Mouse (Mus musculus) erythroblast, adult 5-6 weeks (primary cell): ENCODE data around the gene AC109138.7. TPM values are rescaled to one million over a fixed set of nuclear protein-coding genes. Genes with fewer than 3 reads are reported as not detected.

ENCODE experiments used
- ATAC-seq: replicated peaks from 2 replicates; pipeline ENCODE4 v1.8.0; 2016; ENCODE audit warnings: moderate number of reproducible peaks, mild to moderate bottlenecking, moderate TSS enrichment, inconsistent platforms; ENCODE audit not compliant: poor library complexity, low FRiP score, severe bottlenecking
- total RNA-seq, 2 experiments: library from RNA; stranded (forward) in 1 of 2; stranded (reverse) in 1 of 2; fragments of 150-400 nt in 1 of 2; fragments of 200-764, 138-1000 nt in 1 of 2; gene quantifications; 2 replicates each; pipeline versions ENCODE4 v1.2.3 to v1.2.4; 2015 to 2017; ENCODE audit warnings: low replicate concordance in 2 of 2

Gene AC109138.7
- total RNA-seq (2015; ENCODE audit: low replicate concordance) (not detected in 2 replicates), total RNA-seq (2017; ENCODE audit: low replicate concordance) (not detected in 2 replicates)

DNA sequence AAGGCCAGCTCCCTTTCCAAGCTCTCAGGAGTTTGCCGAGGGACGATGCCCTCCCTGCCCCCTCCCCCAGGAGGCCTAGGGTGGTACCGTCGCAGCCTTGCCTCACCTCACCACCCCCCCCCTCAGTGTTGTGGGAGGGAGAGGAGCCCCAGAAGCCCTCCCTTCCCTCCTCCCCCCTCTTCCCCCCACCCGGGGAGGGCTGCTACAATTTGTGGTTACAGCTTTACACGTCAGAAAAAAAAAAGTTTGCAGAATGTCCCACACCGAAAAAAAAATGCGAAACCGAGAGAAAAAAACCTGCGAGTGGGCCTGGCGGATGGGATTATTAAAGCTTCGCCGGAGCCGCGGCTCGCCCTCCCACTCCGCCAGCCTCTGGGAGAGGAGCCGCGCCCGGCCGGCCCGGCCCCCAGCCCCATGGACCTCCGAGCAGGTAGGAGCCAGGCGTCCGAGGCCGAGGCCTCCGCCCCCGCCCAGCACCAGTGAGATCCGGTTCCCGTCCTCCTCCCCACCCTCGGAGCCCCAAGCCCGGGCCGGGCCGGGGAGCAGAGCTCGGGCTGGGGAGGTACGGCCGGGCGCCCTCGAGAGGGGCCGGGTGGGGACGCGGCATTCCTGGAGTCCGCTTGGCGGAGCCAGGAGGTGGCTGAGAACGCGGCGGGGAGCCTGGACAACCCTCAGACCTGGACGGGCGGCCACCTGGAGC is at the start of gene AC109138.7, which contains the start of gene Clcf1:
AC109138.7 (plus strand) TSS at position 287 of the 700 bp plus-strand sequence.
Clcf1 (plus strand) TSS at position 168 of the 700 bp plus-strand sequence.
- ATAC-seq = no peak

DNA sequence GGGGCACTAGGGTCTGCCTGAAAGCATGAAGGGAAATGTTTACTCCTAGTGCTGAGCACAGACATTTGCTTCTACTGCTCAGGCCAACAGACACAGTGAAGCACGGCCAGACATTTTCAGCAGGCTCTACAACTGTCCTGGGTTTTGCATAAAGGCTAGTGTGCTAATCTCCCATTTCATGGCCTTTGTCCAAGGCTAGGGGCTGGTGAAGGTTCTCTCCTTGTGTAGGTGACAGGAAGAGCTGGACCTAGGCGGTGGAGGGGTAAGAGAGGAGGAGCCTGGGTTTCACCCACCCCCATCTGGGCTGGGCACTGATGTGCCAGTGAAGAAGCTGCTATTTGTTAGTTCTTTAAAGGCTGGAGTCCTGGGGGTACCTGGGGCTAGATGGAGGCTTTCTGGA is 49.4 kb upstream of the AC109138.7 start:
- no peak for ATAC-seq

DNA sequence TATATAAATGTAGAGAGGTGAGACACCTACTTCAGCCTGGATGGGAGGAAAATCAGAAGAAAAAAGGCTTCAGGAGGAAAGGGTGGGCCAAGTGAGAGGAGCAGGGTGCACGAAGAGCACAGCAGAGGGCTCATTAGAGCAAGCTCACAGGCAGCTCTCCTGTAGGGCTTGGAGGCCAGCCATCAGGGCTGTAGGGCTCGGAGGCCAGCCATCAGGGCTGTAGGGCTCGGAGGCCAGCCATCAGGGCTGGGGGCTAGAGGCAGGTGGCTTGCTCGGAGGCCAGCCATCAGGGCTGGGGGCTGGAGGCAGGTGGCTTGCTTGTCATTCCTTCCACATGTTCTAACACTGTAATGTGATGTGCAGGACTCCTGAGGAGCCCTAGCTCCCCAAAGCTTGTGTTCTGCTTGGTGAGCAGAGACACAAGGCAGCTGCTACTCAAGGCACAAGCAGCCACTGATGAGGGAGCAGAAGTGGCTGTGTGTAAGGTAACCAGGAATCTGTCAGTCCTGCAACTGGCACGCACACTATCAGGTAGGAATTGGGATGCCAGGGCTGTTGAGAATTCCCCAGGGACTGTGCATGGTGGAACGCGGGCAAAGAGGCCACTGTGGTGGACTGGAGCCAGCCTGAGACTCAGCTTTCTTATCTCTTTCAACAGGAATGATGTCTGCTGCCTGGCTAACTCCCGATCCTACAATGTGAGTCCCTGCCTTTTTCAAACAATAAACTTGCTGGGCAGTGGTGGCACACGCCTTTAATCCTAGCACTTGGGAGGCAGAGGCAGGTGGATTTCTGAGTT is 47.3 kb upstream of the AC109138.7 start:
- ATAC-seq = no peak

DNA sequence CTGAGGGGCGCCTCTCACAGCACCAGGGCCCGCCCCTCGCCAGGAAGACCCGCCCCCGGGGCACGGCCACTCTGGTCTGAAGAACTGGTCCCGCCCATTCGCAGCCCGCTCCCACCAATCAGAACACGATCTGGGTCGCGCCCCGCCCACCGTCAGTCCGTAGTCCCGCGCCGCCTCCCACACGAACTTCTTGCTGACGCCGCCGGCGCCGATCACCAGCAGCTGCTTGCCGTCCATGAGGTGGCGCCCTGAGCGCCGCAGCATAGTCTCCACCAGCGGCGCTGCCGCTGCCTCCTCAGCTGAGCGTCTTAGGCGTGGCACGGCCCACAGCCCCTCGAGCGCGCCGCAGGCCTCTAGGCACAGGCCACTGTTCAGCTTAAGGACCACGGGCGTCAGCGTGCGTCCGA is 44.8 kb upstream of the AC109138.7 start:
- peak; percentile 94 for ATAC-seq

DNA sequence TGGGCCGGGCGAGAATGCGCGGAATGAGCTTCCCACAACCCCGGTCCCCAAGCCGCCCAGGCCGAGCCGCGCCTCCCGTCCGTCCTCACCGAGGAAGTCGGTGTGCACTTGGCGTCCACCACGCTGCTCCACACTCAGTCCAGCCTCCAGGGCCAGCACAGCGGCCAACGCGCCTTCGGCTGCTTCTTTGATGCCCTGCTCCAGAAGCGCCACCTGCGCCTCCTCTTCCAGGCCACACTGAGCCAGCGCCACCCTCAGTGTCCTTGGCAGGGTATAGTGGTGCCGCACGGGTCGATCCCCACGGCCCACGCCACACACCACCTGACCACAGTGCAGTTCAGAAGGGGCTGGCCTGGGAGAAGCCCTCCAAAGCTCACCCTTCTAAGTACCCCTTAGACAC is 44.3 kb upstream of the AC109138.7 start:
- ATAC-seq = no peak; the same call in 1 of the 2 replicates

DNA sequence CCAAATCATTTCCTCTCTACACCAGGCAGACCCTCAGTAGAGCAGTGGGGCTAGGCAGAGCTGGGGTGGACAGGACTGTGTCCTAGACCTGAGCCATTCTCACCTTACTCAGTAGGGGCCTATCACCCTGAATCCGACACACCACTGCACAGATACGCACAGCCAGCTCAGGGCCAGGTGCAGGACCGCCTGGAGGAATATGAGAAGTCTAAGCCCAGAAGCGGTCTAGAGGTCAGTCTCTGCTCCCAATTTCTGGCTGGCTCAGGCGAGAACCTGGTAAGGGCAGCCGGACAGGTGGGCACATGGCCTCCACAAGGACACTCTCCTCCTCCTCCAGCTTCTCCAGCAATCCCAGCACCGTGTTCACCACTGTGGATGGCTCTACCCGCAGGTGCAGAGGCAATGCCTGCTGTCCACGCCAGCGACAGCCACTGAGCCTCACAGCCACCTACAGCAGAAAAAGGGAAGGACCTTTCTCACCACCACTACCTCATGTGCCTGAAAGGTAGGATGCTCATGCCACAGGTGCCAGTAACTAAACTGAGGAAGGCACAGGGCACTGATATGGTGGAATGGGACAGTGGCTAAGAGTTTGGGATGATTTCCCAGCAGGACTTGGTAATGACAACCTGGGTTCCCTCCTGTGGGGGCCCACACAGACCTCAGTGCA is 43.3 kb upstream of the AC109138.7 start:
- no peak for ATAC-seq

DNA sequence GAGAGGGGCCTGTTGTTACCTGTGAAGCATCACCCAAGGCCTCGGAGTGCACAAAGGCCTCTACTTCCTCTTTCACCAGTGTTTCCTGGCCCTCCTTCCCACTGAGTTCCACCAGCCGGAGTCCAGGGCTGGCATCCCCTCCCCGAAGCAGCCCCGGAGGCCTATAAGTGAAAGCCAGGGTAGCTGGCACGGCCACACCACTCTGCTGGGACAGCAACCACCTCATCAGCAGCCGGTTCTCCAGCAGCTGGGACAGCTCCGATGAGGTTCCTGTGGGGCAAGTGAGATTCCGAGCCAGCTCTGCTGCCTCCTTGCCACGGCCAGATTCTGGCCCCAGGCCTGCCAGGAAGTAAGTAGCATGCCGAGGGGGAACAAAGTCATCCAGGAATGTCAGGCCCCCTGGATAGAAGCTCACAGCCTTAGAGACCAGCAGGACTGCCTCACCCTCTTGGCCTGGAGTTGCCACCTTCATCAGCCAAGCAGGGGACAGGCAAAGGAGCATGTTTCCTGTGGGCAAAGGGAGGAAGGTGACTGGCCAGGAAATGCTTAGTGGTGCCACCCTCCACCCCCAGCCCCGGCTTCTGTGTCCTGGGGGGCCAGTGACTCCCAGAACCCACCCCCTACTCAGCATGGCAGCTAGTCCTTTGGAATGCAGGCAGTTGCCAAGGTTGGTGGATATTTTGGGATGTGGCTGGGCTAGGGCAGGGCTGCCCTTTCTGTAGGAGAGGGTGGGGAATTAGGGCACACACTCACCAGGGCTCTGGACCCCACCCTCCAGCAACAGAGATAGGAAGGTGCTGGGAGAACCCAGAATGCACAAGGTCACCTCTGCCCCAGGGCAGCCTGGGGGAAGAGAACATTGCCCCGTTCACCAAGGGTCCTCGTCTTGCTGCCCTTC is 42.5 kb upstream of the AC109138.7 start:
- ATAC-seq = no peak

DNA sequence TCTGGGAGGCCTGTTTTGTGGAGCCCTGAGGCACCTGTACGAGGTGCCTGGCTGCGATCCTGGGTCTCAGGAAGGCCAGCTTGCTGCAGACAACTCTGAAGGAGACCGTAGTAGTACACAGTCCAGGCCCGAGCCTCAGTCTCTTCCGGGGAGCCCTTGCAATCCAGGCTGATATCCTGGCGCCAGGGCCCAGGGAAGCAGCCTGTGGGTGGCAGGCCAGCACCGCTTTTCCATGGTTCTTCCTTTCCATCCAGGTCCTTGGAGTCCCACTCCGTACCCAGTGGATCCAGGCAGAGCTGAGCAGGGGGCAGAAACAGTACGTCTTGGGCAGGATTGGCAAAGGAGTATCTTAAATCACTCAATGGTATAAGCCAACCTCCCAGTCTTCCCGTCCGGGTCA is 41.2 kb upstream of the AC109138.7 start:
- no peak for ATAC-seq

DNA sequence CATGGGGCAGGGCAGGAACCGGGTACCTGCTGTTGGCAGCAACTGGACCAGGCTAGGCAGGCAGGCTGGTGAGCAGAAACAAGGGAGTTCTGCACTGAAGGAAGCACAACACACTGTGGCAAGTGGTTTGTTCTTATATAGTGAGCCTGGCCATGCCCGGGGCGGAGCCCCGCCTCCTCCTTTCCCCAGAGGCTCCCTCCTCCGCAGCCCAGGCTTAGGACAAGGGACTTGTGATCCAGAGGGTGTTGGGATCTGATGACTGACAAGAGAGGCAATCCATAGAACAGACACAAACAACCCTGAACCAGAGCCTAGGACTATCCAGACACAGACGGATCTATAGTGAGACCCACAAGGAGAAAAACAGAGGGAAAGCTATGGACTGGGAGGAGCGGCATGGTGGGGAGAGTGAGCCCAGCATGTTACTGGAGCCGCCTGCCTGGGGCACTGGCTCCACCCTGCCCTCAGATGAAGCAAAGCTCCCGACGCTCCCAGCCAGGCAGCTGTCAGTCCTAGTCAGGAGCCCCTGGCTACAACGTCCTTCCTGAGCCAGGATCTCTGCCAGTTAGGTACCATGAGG is 38.7 kb upstream of the AC109138.7 start, which contains the start of gene Carns1:
Carns1 (minus strand) TSS at position 112 of the 580 bp plus-strand sequence.
- no peak for ATAC-seq

DNA sequence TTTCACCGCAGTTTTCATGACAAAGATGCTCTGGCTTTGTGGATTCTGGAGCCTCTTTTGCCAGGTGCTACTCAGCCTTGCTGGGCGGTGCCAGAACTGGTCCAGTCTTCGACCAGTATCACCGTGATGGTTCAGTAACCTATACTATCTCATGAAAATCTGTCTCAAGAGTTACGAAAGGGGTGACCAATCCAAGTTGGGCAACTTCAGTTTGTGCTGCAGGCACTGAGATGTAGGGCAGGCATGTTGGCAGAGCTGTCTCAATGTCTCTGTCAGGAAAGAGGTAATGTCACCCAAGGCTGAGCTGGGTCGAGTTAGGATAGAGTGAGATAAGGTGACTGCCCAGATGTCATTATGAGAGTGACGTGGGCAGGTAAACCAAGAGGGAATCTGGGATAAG is 33.7 kb upstream of the AC109138.7 start:
- ATAC-seq = no peak

DNA sequence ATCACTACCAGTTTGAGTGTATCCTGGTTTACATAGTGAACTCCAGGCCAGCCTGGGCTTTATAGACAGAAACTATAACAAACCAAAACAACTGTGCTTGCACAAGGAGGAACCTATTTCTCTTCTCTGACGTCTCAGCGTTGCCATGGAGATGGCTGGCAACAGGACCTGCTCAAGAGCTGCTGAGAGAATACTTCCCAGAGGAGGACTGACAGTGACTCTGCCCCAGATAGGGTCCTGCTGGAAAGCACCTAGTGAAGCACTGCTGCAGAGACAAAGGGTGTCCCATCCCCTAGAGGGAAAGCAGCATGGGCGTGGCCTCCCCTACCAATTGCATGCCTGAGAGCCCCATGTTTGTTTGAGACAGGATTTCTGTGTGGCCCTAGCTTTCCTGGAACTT is 32.3 kb upstream of the AC109138.7 start:
- no peak for ATAC-seq

DNA sequence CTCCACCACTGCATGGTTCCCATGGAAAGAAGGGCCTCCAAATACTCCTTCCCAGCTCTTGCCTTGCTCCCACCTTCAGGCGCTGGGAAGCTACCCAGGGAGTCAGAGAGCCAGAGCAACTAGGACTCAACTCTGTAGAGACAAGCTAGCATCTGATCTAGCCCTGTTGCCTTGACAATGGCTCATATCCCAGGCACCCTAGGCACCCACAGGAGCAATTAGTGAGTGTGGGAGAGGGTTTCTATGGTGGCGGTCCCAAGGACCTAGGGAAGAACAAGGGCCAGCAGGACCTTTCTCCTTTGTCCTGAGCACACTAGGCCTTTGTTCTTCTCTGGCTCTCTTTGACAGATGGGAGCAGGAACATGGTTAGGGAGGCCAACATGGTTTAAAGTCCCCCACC is 30.5 kb upstream of the AC109138.7 start:
- no peak for ATAC-seq

DNA sequence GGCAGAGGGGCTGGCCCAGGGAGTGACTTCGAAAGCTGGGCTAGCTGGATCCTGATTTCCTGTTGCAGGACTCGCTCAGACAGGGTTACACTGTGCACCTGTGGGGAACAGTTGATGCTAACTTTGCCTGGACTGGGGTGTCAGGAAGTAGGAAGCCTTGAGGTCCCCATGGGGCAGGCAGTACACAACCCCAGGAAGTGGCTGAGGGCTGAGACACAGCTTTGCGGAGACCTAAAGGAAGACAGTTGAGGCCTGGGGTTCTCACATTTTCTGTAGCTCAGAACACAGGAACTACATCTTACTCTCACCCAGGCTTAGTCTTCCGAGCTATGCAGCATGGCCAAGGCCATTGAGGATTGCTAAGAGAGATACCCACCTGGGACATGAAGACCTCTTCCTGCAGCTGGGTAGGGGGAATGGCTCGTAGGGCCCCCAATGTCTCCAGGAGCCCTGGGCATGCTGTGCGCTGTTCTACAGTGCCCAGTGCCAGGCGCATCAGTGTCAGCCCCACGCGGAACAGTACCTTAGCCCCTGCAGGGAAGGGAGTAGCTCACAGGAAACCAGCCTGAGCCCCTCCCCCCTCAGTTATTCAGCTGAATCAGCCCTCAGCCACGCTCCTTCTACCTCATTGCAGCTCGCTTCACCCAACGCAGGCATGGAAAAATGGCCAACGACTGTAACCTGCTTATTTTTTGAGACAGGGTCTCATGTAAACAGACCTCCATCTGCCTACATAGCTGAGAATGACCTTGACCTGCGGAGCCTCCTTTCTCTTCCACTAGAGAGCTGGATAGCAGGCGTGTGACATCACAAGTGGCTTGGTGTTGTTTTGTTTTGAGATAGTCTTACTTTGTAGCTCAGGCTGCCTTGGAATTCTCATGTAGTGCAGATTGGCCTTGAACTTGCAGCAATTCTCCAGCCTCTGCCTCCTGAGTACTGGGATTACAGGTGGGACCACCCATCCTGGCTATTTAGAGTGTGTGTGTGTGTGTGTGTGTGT is 28.9 kb upstream of the AC109138.7 start:
- no peak for ATAC-seq

DNA sequence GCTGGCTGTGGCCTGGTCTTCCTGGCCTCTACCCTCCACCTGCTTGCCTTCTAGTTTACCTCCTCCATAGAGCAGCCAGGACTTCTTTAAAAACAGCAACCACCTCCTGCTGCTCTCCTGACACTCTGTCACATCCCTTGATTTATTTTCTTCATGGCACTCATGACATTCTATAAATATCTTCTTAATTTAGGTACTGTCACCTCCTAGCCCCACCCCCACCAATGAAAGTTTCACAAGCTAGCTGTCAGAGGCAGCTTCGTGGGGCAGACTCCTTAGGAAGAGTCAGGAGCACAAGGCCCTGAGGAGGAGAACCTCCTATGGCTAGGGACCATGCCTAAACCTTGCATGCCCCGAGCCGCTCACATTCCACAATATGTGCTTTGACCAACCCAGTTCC is 26.9 kb upstream of the AC109138.7 start:
- no peak for ATAC-seq

DNA sequence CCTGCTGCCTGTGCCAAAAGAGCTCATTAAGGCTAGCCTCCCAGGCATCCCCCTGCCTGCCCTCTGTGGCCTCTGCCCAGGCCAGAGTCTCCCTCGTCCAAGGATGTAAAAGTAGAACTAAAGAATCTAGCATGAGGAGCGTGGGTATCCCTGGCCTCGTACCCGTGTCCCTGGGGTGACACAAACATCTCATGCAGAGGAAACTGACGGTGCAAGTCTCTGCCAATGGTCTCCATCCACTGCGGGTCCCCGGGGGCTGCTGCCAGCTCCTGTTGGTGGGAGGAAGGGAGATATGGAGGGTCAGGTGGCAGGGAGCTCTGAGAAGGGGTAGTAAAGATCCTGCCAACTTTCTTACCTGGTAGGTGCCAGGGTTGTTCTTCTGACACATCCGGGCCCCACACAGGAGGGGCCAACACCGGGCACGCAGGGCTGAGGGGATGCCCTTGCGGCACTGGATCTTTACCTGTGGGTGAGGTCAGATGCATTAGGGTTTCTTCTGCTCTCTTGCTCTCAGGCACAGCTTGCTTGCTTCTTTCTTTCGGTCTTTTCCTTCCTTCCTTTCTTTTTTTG is 25.0 kb upstream of the AC109138.7 start:
- ATAC-seq = no peak

DNA sequence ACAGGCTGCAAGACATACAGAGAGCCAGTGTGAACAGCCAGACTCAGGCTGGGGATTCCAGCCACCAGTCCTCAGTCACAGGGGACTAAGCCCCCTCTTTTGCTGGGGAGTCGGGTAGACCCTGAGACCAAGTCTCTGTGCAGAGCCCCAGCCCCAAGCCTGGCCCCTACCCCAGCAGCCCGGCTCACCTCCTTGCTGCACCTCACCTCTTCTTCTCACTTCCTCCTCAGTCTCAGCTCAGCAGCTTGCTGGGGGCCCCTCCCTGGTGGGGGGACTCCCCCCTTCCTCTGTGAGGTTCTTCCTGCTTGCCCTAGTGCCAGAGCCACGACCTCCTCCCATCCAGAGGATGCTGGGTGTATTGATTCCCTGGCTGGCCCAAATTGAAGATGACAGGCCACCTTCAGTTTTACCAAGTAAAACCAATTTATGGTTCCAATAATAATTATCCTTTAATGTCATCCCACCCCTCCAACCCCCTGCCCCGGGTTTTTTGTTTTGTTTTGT is 23.3 kb upstream of the AC109138.7 start, which contains the start of gene Tbc1d10c:
Tbc1d10c (minus strand) TSS at position 454 of the 504 bp plus-strand sequence.
- ATAC-seq = no peak

DNA sequence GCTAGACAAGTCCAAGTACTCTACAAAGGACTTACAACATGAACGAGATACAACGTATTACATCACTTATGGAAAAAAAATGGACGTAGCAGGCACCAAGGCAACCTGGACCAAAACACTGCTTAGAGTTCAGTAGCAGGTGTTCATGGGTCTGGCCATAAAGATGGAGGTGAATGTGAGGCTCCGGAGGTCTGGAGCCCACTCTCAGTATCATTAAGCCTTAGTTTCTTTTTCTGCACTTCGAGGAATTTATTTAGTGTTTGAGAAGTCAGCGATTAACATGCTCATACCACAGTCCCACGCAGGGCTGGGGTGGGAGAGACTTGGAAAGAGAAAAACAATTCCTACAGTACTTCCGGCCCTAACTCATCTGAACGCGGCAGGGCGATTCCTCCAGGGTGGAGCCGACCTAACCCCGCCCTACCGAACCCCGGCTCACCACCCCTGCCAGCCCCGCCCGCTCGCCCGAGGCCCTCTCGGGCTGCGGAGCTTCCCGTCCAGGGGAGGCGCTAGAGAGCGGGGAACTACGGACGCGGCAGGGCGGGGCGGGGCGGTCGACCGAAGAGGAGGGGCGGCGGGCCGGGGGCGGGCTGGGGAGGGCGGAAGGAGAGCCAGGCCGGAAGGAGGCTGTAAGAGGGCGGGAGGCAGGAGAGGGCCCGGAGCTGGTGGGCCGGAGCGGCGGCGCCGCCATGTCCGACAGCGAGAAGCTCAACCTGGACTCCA is 22.5 kb upstream of the AC109138.7 start, which contains the start of gene Ppp1ca:
Ppp1ca (plus strand) TSS at position 538 of the 723 bp plus-strand sequence.
- peak; percentile 90 for ATAC-seq
